Mouse (Mus musculus) kidney, embryonic 14.5 days (tissue): ENCODE measurements at regions not wholly inside any gene's neighbourhood (a gene's known extent, or its start where the extent isn't known, plus 50 kb on each side); places are given as distances from the start of the nearest gene placed in this dataset.
A peak's percentile ranks its signal among the peaks of the same experiment; 100 is the strongest.

ENCODE experiments used
- ATAC-seq: fragments of 200-750 bp; cut with Nextera tagmentation; 2 replicates; pipeline ENCODE4 v1.8.0; 2017; ENCODE audit warnings: moderate number of reproducible peaks, mild to moderate bottlenecking, moderate TSS enrichment, moderate library complexity; ENCODE audit not compliant: low FRiP score, low TSS enrichment
- H3K27ac ChIP-seq: fragments of 300-500 bp; sonication (generic); 2 replicates; pipeline ENCODE4 v1.5.1; 2014; ENCODE audit warnings: low read depth, mild to moderate bottlenecking, low read length, moderate library complexity, mixed read lengths
- H3K27me3 ChIP-seq: fragments of 300-500 bp; sonication (generic); 2 replicates; pipeline ENCODE4 v1.6.1; 2014; ENCODE audit warnings: mild to moderate bottlenecking, low read length; ENCODE audit not compliant: control insufficient read depth, insufficient read depth
- H3K36me3 ChIP-seq: fragments of 300-500 bp; sonication (generic); 2 replicates; pipeline ENCODE4 v1.6.1; 2014; ENCODE audit warnings: low read length, mixed read lengths; ENCODE audit not compliant: control insufficient read depth, insufficient read depth
- H3K4me1 ChIP-seq: fragments of 300-500 bp; sonication (generic); 2 replicates; pipeline ENCODE4 v1.6.1; 2014; ENCODE audit warnings: low read length, mixed read lengths; ENCODE audit not compliant: control insufficient read depth, insufficient read depth
- H3K4me2 ChIP-seq: fragments of 300-500 bp; sonication (generic); replicated peaks from 2 replicates; pipeline ENCODE4 v1.6.1; 2014; ENCODE audit warnings: low read depth, mild to moderate bottlenecking, low read length
- H3K4me3 ChIP-seq: fragments of 300-500 bp; sonication (generic); 2 replicates; pipeline ENCODE4 v1.5.1; 2014; ENCODE audit warnings: mild to moderate bottlenecking, low read length
- H3K9ac ChIP-seq: fragments of 300-500 bp; sonication (generic); 2 replicates; pipeline ENCODE4 v1.6.1; 2014; ENCODE audit warnings: low read depth, mild to moderate bottlenecking, low read length, moderate library complexity
- H3K9me3 ChIP-seq: fragments of 300-500 bp; sonication (generic); 2 replicates; pipeline ENCODE4 v1.6.1; 2016; ENCODE audit warnings: low read length; ENCODE audit not compliant: control insufficient read depth
- WGBS: fragments of 180-500 bp; shearing (Covaris S2); extraction: QIAGEN DNeasy Blood & Tissue Kit; methylation state at CpG from one replicate; pipeline ENCODE4 v1.1.7; 2014; 5-methylcytosine and 5-hydroxymethylcytosine counted together

- H3K4me3 ChIP-seq: no peak overlapping the region
- no peak overlapping the region for H3K27ac ChIP-seq
- H3K4me1 ChIP-seq: no peaks in the 10 kb centered on the region
- H3K9me3 ChIP-seq: no peaks in the 10 kb centered on the region
- ATAC-seq: peak; percentile 81; the same call in 1 of the 2 replicates
- no peaks in the 10 kb centered on the region for H3K36me3 ChIP-seq
- H3K27me3 ChIP-seq: no peaks in the 10 kb centered on the region
- no peak overlapping the region for H3K9ac ChIP-seq
- H3K4me2 ChIP-seq: no peak overlapping the region
- WGBS: 8% methylated on average over 9 of the region's 9 CpGs
Measured at GRCm38 (mm10) chr3:17319213-17319612, 629.0 kb upstream of the Cypt12 start.

- H3K4me1 ChIP-seq: no peaks in the 10 kb centered on the region
- no peak overlapping the region for H3K9ac ChIP-seq
- no peak overlapping the region for H3K4me2 ChIP-seq
- 70% methylated on average over 5 of the region's 5 CpGs for WGBS
- no peaks in the 10 kb centered on the region for H3K9me3 ChIP-seq
- no peak overlapping the region for H3K27ac ChIP-seq
- H3K36me3 ChIP-seq: no peaks in the 10 kb centered on the region
- ATAC-seq: no peak
- H3K27me3 ChIP-seq: no peaks in the 10 kb centered on the region
- no peak overlapping the region for H3K4me3 ChIP-seq
Measured at GRCm38 (mm10) chr3:17319931-17320330, 628.3 kb upstream of the Cypt12 start.

GRCm38 (mm10) chr3:17322266-17322665, 625.9 kb upstream of the Cypt12 start:
- H3K27me3 ChIP-seq: no peaks in the 10 kb centered on the region
- 66% methylated on average over 2 of the region's 2 CpGs for WGBS
- ATAC-seq: no peak
- H3K9ac ChIP-seq: no peak overlapping the region
- no peaks in the 10 kb centered on the region for H3K9me3 ChIP-seq
- H3K36me3 ChIP-seq: no peaks in the 10 kb centered on the region
- no peaks in the 10 kb centered on the region for H3K4me1 ChIP-seq
- no peak overlapping the region for H3K4me2 ChIP-seq
- H3K4me3 ChIP-seq: no peak overlapping the region
- H3K27ac ChIP-seq: no peak overlapping the region

GRCm38 (mm10) chr3:17324816-17325215, 623.4 kb upstream of the Cypt12 start:
- Histone ChIP-seq H3K9me3 (no peaks in the 10 kb centered on the region), H3K27ac (no peak overlapping the region), H3K36me3 (no peaks in the 10 kb centered on the region), H3K4me3 (no peak overlapping the region), H3K4me2 (no peak overlapping the region), H3K9ac (no peak overlapping the region), H3K4me1 (no peaks in the 10 kb centered on the region), H3K27me3 (no peaks in the 10 kb centered on the region)
- ATAC-seq: no peak
- 74% methylated on average over 7 of the region's 7 CpGs for WGBS

GRCm38 (mm10) chr3:17325821-17326220, 622.4 kb upstream of the Cypt12 start:
- H3K36me3 ChIP-seq: no peaks in the 10 kb centered on the region
- no peaks in the 10 kb centered on the region for H3K9me3 ChIP-seq
- H3K4me1 ChIP-seq: no peaks in the 10 kb centered on the region
- no peak overlapping the region for H3K27ac ChIP-seq
- 82% methylated on average over 2 of the region's 2 CpGs for WGBS
- no peak overlapping the region for H3K4me3 ChIP-seq
- H3K4me2 ChIP-seq: no peak overlapping the region
- no peaks in the 10 kb centered on the region for H3K27me3 ChIP-seq
- no peak for ATAC-seq
- no peak overlapping the region for H3K9ac ChIP-seq

- 95% methylated on average over 8 of the region's 8 CpGs for WGBS
- no peak for ATAC-seq
Measured at GRCm38 (mm10) chr3:17326292-17326691, 621.9 kb upstream of the Cypt12 start.

GRCm38 (mm10) chr3:17326774-17327173, 621.4 kb upstream of the Cypt12 start:
- Histone ChIP-seq H3K36me3 (no peaks in the 10 kb centered on the region), H3K27me3 (no peaks in the 10 kb centered on the region), H3K4me3 (no peak overlapping the region), H3K27ac (no peak overlapping the region), H3K9ac (no peak overlapping the region), H3K4me2 (no peak overlapping the region), H3K9me3 (no peaks in the 10 kb centered on the region), H3K4me1 (no peaks in the 10 kb centered on the region)
- no peak for ATAC-seq
- WGBS: 85% methylated on average over 4 of the region's 4 CpGs

More at GRCm38 (mm10) chr3:17326292-17326691, 621.9 kb upstream of the Cypt12 start:
- Histone ChIP-seq H3K4me3 (no peak overlapping the region), H3K27me3 (no peaks in the 10 kb centered on the region), H3K9me3 (no peaks in the 10 kb centered on the region), H3K4me1 (no peaks in the 10 kb centered on the region), H3K4me2 (no peak overlapping the region), H3K27ac (no peak overlapping the region), H3K36me3 (no peaks in the 10 kb centered on the region), H3K9ac (no peak overlapping the region)

- Histone ChIP-seq H3K27ac (no peak overlapping the region), H3K4me1 (no peaks in the 10 kb centered on the region), H3K4me3 (no peak overlapping the region), H3K4me2 (no peak overlapping the region), H3K27me3 (no peaks in the 10 kb centered on the region), H3K36me3 (no peaks in the 10 kb centered on the region), H3K9me3 (no peaks in the 10 kb centered on the region), H3K9ac (no peak overlapping the region)
- WGBS: 88% methylated on average over 4 of the region's 4 CpGs
- no peak for ATAC-seq
Measured at GRCm38 (mm10) chr3:17327706-17328105, 620.5 kb upstream of the Cypt12 start.

GRCm38 (mm10) chr3:17329411-17329810, 618.8 kb upstream of the Cypt12 start:
- Histone ChIP-seq H3K9ac (no peak overlapping the region), H3K9me3 (no peaks in the 10 kb centered on the region), H3K36me3 (no peaks in the 10 kb centered on the region), H3K4me3 (no peak overlapping the region), H3K27me3 (no peaks in the 10 kb centered on the region), H3K4me1 (no peaks in the 10 kb centered on the region), H3K4me2 (no peak overlapping the region), H3K27ac (no peak overlapping the region)
- WGBS: 78% methylated on average over 4 of the region's 4 CpGs
- no peak for ATAC-seq
